Mouse (Mus musculus) embryonic facial prominence, embryonic 14.5 days (tissue): ENCODE data around the gene Palm2. TPM values are rescaled to one million over a fixed set of nuclear protein-coding genes. Genes with fewer than 3 reads are reported as not detected.
"Not testable (repeated sequence)": the region's sequence is repeated elsewhere in the genome, so short reads cannot be mapped to it uniquely, and the experiment has no call there.

Source experiments
- ATAC-seq: fragments of 200-750 bp; cut with Nextera tagmentation; 2 replicates; pipeline ENCODE4 v1.8.0; 2017; ENCODE audit warnings: low read depth, moderate number of reproducible peaks, moderate TSS enrichment
- DNase-seq: peaks from one replicate; pipeline ENCODE4 v3.0.0-alpha.2; 2015; ENCODE audit warnings: low spot score
- H3K27ac ChIP-seq: fragments of 300-500 bp; sonication (generic); replicated peaks from 2 replicates; pipeline ENCODE4 v1.5.1; 2014; ENCODE audit warnings: low read depth, mild to moderate bottlenecking, low read length, moderate library complexity
- H3K27me3 ChIP-seq: fragments of 300-500 bp; sonication (generic); replicated peaks from 2 replicates; pipeline ENCODE4 v1.6.1; 2014; ENCODE audit warnings: low read length; ENCODE audit not compliant: control insufficient read depth, insufficient read depth
- H3K36me3 ChIP-seq: fragments of 300-500 bp; sonication (generic); 2 replicates; pipeline ENCODE4 v1.6.1; 2014; ENCODE audit warnings: low read length, mixed read lengths; ENCODE audit not compliant: control insufficient read depth, insufficient read depth
- H3K4me1 ChIP-seq: fragments of 300-500 bp; sonication (generic); 2 replicates; pipeline ENCODE4 v1.6.1; 2014; ENCODE audit warnings: antibody characterized with exemption, low read length; ENCODE audit not compliant: control insufficient read depth, insufficient read depth
- H3K4me2 ChIP-seq: fragments of 300-500 bp; sonication (generic); 2 replicates; pipeline ENCODE4 v1.6.1; 2014; ENCODE audit warnings: low read depth, mild to moderate bottlenecking, low read length, moderate library complexity, mixed read lengths
- H3K4me3 ChIP-seq: fragments of 300-500 bp; sonication (generic); 2 replicates; pipeline ENCODE4 v1.5.1; 2014; ENCODE audit warnings: low read depth, mild to moderate bottlenecking, low read length
- H3K9ac ChIP-seq: fragments of 300-500 bp; sonication (generic); 2 replicates; pipeline ENCODE4 v1.6.1; 2014; ENCODE audit warnings: low read depth, mild to moderate bottlenecking, low read length, moderate library complexity, mixed read lengths
- H3K9me3 ChIP-seq: fragments of 300-500 bp; sonication (generic); 2 replicates; pipeline ENCODE4 v1.6.1; 2016; ENCODE audit warnings: low read length; ENCODE audit not compliant: control insufficient read depth
- WGBS: fragments of 180-500 bp; shearing (Covaris S2); extraction: QIAGEN DNeasy Blood & Tissue Kit; methylation state at CpG from one replicate; pipeline ENCODE4 v1.1.7; 2014; 5-methylcytosine and 5-hydroxymethylcytosine counted together
- polyA plus RNA-seq: library from polyadenylated mRNA; unstranded; fragments of >200 nt; fragmentation: Nextera tagmentation; extraction: Ambion mirVana; gene quantifications from 2 replicates; pipeline ENCODE4 v1.2.1, GENCODE M21; 2014

Palm2 gene
- 5.3 and 7.6 TPM in 2 replicates for polyA plus RNA-seq

DNA sequence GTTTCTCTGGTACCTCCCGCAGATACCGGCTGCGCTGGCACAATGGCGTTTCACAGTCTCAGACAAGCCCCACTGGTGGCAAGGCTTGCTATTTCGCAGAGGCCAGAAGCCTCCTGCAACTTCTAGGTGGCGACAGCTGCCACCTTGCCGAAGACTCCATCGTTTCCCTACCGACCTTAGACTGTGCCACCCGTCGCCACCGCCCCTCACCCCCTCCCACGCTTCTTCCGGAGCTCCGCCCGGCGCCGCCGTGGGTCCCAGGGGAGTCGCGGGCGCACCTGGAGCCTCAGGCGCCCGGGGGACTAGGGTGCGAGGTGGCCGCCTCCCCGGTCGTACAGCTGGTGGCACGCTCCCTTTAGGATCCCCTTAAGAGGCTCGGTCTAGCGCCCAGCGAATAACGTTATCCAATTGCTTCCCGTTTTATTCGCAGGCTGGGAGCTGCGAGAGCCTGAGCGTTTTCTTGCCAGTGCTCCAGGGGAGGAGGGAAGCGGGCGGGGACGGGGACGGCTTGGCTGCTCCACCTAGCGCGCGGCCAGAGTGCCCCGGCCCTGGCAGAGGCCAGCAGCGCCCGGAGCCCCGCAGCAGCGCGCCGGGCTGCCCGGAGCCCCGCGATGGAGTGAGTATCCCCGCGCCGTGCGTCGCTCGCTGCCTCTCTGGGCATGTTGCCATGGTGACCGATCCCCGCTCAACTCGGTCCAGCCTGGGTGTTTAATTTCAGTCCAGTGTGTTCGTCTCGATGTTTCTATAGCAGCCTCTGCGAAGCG, at the start of gene Palm2:
Palm2 (plus strand) TSS at position 307 of the 764 bp plus-strand sequence.
- H3K27ac ChIP-seq = peak within 1 kb of the TSS; percentile 28; the same call in 1 of the 2 replicates
- peak; percentile 82 for DNase-seq
- H3K4me1 ChIP-seq = peaks cover 10% of the 10 kb centered on the region; the same call in 1 of the 2 replicates
- H3K9me3 ChIP-seq = no peaks in the 10 kb centered on the region
- H3K9ac ChIP-seq = peak within 1 kb of the TSS; percentile 71
- H3K36me3 ChIP-seq = no peaks in the 10 kb centered on the region
- WGBS = 2% methylated on average over 51 of the region's 67 CpGs
- H3K27me3 ChIP-seq = peaks cover 22% of the 10 kb centered on the region
- H3K4me3 ChIP-seq = peak within 1 kb of the TSS; percentile 69
- H3K4me2 ChIP-seq = peak within 1 kb of the TSS; percentile 100
- peak; percentile 89 for ATAC-seq

GRCm38 (mm10) chr4:57384355-57384754, 49.7 kb upstream of the Palm2 start:
- Histone ChIP-seq H3K27ac (no peak overlapping the region), H3K36me3 (no peaks in the 10 kb centered on the region), H3K4me3 (no peak overlapping the region), H3K4me1 (peaks cover 13% of the 10 kb centered on the region), H3K9me3 (no peaks in the 10 kb centered on the region), H3K4me2 (no peak overlapping the region), H3K27me3 (no peaks in the 10 kb centered on the region), H3K9ac (no peak overlapping the region)
- ATAC-seq (no peak), DNase-seq (no peak)
- 89% methylated on average over 2 of the region's 2 CpGs for WGBS

DNA sequence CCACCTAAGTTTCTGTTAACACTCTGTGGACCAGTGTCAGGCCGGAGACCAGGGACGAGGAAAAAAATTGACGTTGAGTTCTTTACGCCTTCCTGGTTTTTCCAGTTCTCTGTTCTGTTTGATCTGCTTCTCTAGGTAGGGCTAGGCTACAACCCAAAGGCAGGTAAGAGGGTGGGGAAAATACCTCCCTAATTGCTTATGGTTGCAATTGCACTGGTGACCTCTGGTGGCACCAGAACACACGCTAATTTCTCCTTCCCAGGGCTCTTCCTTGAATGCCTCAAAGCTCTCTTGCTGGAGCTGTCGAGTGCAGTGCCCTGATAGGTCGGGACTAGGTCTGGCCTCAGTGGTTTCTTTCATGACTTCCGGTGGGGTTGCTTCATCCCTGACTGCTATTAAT, 42.9 kb upstream of the Palm2 start:
- DNase-seq (peak; percentile 48), ATAC-seq (0 out of 2 replicates have a peak, but pooled peaks have one; percentile 33)
- H3K9me3 ChIP-seq = no peaks in the 10 kb centered on the region
- H3K4me2 ChIP-seq = no peak overlapping the region
- H3K27ac ChIP-seq = no peak overlapping the region
- no peak overlapping the region for H3K9ac ChIP-seq
- H3K4me3 ChIP-seq = no peak overlapping the region
- no peaks in the 10 kb centered on the region for H3K27me3 ChIP-seq
- H3K4me1 ChIP-seq = no peaks in the 10 kb centered on the region
- 52% methylated on average over 8 of the region's 8 CpGs for WGBS
- no peaks in the 10 kb centered on the region for H3K36me3 ChIP-seq

GRCm38 (mm10) chr4:57396414-57396813, 37.6 kb upstream of the Palm2 start:
- 68% methylated on average over 9 of the region's 9 CpGs for WGBS
- H3K4me3 ChIP-seq = no peak overlapping the region
- ATAC-seq = no peak

GRCm38 (mm10) chr4:57412385-57412784, 21.7 kb upstream of the Palm2 start:
- not testable (repeated sequence) for H3K4me3 ChIP-seq, H3K36me3 ChIP-seq, H3K9me3 ChIP-seq, H3K9ac ChIP-seq, DNase-seq, H3K27ac ChIP-seq, H3K4me1 ChIP-seq, H3K4me2 ChIP-seq, H3K27me3 ChIP-seq, ATAC-seq
- 46% methylated on average over 6 of the region's 6 CpGs for WGBS

More at GRCm38 (mm10) chr4:57396414-57396813, 37.6 kb upstream of the Palm2 start:
- H3K9ac ChIP-seq = no peak overlapping the region
- no peaks in the 10 kb centered on the region for H3K4me1 ChIP-seq
- no peak overlapping the region for H3K27ac ChIP-seq
- H3K4me2 ChIP-seq = no peak overlapping the region
- no peaks in the 10 kb centered on the region for H3K27me3 ChIP-seq
- H3K36me3 ChIP-seq = no peaks in the 10 kb centered on the region
- no peak for DNase-seq
- no peaks in the 10 kb centered on the region for H3K9me3 ChIP-seq

- Histone ChIP-seq H3K27me3 (no peaks in the 10 kb centered on the region), H3K9me3 (no peaks in the 10 kb centered on the region), H3K27ac (no peak overlapping the region), H3K9ac (no peak overlapping the region), H3K4me2 (no peak overlapping the region), H3K36me3 (no peaks in the 10 kb centered on the region), H3K4me1 (no peaks in the 10 kb centered on the region), H3K4me3 (no peak overlapping the region)
- 38% methylated on average over 7 of the region's 7 CpGs for WGBS
- DNase-seq (no peak), ATAC-seq (no peak)
Observed at GRCm38 (mm10) chr4:57413016-57413415, 21.0 kb upstream of the Palm2 start.

GRCm38 (mm10) chr4:57413670-57414069, 20.4 kb upstream of the Palm2 start:
- not testable (repeated sequence) for DNase-seq, H3K4me2 ChIP-seq, H3K4me1 ChIP-seq, H3K4me3 ChIP-seq, H3K27ac ChIP-seq, ATAC-seq, H3K9me3 ChIP-seq, H3K9ac ChIP-seq, H3K36me3 ChIP-seq, H3K27me3 ChIP-seq
- 93% methylated on average over 11 of the region's 11 CpGs for WGBS

DNA sequence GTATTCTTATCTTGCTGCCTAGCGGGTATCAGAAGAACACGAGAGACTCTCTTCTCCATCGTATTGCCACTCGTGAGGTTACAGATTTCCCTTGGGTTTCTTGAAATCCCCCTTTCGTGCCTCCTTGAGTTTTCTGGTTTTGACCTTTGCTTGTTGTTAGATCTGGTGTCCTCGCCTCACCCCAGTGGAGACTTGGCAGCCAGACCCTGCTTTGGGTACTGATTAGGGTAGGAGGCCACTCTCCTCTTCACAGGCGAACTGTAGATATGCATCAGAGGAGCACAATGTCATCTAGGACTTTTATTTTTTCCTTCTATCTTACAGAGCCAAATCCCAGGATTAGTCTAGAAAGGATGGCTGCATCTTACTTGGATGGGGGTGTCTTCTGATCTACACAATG, 10.0 kb upstream of the Palm2 start:
- Histone ChIP-seq H3K4me3 (no peak overlapping the region), H3K4me1 (no peaks in the 10 kb centered on the region), H3K4me2 (no peak overlapping the region), H3K9me3 (no peaks in the 10 kb centered on the region), H3K27ac (no peak overlapping the region), H3K27me3 (no peaks in the 10 kb centered on the region), H3K36me3 (no peaks in the 10 kb centered on the region), H3K9ac (no peak overlapping the region)
- WGBS = 85% methylated on average over 7 of the region's 7 CpGs
- DNase-seq = no peak
- ATAC-seq = no peak

- ATAC-seq (no peak), DNase-seq (no peak)
- WGBS = 72% methylated on average over 8 of the region's 8 CpGs
- H3K9me3 ChIP-seq = no peaks in the 10 kb centered on the region
- H3K4me3 ChIP-seq = no peak overlapping the region
- no peak overlapping the region for H3K9ac ChIP-seq
- H3K27ac ChIP-seq = no peak overlapping the region
- H3K4me2 ChIP-seq = no peak overlapping the region
- H3K36me3 ChIP-seq = no peaks in the 10 kb centered on the region
- H3K27me3 ChIP-seq = peaks cover 3% of the 10 kb centered on the region
- 0 out of 2 replicates have a peak, but pooled peaks cover under 1% of the 10 kb centered on the region for H3K4me1 ChIP-seq
Observed at GRCm38 (mm10) chr4:57428317-57428716, 5.7 kb upstream of the Palm2 start.
